Mouse (Mus musculus) kidney, adult 9 months (tissue): ENCODE measurements at regions not wholly inside any gene's neighbourhood (a gene's known extent, or its start where the extent isn't known, plus 50 kb on each side); places are given as distances from the start of the nearest gene placed in this dataset.

Experiments used
- DNase-seq: peaks from one replicate; pipeline ENCODE4 v3.0.0; 2022

DNA sequence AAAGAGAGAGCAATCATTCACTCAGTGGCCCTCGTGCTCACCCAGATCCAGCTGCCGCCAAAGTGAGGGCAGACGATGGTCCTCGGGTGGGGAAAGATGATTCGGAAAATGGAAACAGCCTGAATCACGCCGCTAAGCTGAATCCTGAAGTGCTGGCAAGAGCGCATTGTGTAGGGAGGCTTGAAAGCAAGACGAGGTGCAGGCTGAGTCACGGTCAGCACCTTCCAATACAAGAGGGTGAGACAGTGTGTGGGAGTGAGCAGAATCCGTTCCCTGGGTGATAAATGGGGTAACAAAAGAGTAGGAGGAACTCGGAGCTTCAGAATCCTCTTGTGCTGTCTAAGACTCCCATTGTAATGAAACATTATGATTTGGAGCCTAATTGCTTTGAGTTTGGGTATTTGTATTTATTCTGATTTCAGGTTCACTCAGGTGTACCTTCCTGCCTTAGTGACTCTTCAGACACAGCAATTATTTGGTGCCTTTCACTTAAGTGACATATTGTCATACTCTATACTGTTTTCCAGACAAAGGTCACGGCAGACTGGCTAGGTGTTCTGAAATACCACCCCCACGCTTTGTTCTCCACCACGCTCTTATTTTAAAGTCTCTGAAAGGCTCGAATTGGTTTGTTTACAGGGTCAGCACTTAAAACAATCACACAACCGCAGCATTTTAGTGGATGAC is 70.0 kb downstream of the Mbip start:
- no peak for DNase-seq

DNA sequence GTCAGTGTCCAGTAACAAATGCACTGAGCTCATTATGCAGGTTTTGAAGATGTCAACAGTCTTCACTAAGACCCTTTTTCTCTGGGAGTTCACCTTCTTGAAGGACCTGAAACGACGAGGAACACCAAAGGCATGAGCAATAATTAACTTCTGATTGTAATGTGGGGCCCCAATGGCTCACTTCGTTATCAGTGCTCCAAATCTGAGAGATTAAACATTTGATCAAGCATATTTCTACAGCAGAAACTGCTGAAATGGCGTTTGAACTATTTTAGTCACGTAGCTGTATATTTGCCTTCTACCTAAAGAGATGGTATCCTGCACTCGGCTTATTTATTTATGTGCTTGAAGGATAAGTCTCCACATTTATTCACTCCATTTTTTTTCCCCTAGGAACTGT is 80.6 kb downstream of the Mbip start:
- no peak for DNase-seq

DNA sequence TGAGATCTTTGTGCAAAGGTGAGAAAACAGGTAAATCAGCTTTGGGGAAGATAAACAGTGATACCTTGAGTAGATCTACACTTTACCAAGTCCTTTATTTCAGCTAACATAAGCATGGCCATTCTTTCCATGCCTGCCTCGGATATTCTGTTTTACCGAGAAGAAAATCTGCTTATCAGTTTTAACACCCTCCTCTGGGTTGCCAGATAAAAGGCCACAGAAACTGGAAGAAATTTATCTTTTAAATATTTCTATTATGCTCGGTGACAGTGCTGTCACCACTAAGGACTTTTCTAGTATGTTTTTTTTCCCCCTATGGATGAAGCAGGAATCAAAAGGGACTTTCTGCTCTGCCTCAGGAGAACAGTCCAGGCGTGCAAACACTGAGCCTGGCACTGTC is 84.2 kb downstream of the Mbip start:
- DNase-seq: no peak

DNA sequence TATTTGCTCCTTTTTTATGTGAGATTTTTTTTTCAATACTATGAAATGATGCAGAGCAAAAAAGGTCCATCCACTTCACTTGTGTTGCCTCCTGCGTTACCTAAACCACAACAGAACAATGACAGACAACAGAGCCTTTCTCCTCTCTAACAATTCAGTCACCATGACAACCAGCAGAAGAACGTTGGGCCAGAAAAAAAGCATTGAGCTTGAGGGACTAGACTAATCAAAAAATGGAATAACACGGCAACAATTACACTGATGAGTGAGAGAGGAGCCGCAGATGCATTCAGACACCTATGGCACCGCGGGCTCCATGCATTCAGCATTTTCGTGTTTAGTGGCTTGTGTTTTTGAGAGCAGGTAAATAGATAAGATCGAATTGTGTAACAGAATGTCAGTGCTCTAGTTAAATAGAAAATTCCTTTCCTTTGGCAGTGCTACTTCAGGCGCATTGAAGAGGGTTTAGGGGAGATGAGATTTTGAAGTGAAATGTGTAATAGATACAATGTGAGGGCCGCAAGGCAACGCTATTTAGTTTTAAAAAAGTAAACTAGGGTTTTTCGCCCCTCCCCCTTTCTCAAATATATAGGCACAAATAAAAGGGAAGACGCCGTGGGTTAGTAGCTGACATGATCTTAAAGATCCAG is 87.2 kb downstream of the Mbip start:
- DNase-seq: no peak

DNA sequence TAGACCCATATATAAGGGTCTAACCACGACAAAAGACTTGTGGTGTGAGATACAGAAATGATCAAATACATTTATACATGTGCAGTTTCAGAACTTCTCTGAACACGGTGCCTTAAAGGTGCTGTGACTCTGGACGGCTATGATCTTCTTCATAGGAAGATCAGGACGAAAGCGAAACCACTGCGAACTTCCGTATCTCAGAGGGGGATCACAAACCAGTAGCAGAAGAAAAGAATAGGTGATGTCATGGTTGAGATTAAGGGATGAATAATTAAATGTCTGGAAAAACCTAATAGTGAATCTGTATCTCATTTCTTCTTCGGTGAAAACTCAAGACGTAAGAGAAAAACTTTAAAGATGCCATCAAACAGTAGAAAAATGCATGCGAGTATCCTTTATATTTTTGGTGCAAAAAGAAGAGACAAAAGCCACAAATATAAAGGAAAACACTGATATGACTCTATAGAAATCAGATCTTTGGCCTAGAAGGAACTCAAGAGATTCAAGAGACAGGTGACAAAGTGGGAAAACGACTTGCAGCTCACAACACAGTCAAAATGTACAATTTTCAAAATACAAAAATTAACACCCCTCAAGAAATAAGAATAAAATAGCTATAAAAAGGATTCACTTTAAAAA is 89.3 kb downstream of the Mbip start:
- no peak for DNase-seq

DNA sequence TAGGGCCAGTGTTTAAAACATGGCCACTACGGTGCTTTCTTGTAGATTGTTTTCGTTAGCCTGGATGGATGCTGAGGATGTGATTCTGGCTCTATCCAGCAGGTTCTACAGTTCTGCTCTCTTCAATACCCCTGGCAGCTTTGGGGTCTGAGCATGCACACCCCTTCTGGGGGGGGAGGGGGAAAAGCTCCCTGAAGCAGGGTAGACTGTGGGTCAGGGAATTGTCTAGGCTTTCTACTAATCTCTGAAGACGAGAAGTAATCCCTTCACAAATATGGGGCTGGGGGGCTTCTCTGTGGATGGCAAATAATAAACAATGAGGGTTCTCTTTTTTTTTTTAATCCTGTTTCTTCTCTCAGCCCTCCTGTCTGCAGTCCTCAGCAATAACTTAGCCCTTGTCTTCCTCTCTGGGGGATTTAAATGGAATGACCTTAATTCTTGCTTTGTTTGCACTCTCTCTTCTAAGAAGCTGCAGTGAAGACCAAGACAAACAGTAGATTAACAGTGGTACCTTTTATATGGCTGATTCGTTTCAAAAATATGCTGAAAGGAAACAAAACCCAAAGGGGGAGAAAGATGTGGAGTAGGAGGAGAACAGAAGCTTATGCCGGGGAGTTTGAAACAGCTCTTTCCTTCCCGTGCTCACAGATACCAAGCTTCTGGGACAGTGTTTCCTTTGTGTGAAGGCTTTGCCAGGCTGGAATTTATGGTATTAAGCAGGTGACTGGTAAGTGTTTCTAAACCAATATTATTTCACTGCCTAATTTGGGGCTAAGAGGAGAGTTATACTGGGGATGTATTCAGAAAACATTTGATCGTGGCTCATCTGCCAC is 92.9 kb downstream of the Mbip start:
- DNase-seq: no peak

DNA sequence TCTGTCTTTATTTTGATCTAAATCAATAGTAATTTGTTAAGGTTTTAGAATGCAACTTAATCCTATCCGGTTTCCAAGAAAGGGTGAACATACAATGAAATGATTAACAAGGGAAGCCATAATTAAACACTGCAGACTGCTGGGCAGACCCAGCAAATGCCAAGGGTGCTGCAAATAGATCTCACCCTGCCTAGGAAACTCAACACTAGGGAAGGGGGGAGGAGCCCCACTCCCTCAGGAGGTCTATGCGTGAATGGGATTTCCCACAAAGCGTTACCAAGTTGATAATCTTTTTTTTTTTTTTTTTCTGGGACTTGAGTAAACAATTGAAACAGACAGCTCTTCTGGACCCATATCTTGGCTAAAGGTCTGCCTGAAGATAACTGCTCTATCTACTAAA is 95.4 kb downstream of the Mbip start:
- DNase-seq: no peak

DNA sequence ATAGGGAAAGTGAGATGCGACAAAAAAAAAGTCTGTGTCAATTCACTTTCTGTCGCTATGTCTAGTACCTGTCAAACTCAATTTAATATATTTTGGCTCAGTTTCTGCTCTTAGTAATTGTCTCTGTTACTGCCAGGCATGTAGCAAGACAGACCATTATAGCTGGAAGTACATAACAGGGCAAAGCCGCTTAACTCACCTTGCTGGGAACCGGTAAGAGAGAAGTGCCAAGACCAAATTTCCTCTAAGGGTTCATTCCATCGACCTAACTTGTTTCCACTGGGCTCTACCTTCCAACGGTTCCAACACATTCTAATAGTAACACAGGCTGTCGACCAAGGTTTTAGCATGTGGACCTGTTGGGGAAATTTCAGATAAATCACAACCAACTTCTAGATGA is 99.3 kb downstream of the Mbip start:
- no peak for DNase-seq

DNA sequence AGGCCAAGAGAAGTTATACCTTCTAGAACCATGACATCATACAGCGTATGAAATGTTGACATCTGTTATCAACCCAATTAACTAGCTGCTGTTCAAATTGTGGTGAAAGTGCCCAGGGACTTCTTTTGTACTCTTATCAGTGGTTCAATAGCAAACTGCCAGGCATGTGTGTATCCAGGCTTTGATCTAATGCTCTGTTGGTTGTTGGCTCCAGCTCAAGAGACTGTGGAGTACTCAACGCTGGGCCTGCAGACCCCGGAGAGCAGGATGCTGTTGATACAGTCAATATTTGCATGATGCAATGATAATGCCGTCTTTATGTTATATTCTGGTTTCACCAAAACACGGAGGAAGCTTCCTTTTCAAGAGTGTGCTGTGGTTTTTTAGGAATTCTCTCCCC is 102.9 kb downstream of the Mbip start:
- DNase-seq: no peak

DNA sequence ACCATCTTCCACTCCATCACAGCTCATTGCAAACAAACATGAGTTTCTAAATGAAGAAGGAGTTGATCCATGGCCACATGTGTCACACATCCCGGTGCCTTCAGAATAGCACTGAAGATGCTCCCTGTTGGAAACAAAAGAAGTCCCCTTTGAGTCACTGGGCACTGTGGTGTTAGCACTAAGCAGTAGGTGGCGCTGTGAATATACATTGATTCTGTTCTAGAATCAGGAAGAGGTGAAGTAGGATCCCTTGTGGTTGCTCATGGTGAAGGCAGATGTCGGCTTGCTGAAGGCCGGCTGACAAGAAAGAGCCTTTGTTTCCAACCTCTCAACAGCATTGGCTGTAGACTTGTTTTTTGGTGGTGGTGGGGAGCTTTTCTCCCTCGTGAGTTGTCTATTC is 104.0 kb downstream of the Mbip start:
- DNase-seq: peak; percentile 57

DNA sequence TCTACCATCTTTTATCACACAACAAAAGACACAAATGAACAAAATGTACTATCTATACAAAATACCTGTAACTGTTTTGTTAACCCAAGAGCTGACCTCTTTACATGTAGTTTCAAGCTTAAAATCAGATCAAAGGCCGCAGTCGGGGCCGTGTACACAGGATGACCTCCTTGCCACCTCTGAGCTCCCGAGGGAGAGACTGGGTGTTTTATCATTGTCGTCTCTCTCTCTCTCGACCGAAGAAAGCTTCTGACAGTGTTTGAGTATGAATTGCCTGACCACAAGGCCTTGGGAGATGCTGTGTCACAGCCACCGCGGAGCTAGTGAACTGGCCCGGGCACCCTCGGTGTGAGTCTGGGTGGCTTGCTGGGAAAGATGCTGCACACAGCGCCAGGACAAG is 105.5 kb downstream of the Mbip start:
- DNase-seq: no peak

DNA sequence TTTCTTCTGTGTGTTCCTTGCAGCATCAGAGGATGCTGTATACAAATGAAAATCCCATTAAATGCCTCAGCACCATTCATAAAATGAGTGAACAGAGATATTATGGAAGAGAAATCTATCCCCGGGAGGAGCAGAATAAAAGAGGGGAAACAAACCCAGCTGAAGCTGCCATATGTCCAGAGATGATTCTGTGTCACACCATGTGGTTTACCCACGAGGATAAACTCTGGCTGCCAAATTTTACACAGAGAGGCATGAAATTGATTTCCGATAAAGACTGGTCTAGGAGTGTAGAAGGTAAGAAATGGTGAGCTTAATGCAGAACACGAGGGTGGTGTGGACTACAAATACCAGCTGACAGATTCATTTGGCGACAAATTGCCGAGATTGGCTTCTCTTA is 111.1 kb downstream of the Mbip start:
- no peak for DNase-seq

DNA sequence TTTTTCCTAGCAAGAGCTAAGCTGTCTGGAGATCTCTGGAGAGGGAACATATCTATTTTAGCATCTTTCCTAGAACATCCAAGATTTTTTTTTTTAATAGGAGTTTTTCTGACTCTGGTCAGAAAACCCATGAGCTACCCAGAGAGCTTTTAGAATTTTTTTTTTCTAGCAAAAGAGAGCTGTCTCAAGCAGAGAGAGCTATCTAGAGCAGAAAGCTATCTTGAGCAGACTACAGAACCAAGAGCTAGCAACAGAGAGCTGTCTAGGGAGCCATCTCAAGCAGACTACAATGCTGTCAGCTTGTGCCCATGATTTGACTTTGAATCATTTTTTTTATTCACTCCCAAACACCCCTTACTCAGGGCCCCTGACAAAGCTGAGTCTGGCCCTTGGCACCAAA is 112.5 kb downstream of the Mbip start:
- DNase-seq: no peak

DNA sequence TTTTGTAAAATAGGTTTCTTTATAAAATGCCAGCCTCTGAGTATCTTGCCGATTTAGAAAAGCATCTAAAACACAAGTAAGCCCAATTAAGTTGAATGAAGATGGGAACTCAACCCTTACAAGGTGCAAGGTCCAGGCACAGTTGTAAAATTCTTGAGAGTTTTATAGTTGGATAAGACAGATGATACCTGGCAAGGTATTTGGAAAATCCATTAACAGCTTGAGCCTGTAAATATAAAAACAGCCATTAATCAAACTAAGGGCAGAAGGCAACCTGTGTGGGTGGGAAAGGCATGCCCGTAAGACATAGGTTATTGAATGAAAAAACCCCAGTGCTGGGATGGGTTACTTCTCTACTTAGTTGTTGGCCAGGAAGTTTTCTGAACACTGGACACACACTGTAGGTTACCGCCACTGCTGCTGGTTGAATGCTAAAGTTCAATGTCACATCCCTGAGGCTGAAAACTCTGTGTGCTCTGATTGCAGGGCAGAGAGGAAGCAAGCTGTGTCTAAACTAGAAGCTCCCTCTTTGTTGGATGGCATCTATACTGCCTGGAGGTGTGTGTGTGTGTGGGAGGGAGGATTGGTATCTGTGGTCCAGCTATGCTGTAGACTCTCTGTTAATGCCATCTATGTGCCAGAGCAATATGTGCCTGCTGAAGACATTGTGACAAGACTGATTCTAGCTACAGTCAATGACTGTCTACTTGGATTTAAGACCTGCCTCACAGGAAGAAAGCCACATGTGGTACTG is 121.4 kb downstream of the Mbip start:
- no peak for DNase-seq

DNA sequence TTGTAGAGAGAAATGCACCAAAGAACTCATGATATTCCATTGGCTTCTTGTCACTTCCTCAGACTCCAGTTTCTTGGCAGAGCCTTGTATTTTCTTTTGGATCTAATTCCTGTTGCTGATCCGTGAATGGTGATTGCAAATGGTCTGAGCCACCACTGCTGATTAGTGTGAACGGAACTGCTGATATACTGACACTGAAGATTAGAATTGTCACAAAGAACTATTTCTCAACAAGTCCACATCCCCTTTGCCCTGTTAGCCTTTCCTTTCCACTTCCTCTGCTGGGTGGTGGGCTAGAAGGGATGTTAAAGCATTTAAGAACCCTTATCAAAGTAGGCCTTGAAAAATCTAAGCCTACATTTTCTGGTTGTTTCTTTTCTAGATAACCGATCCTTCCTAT is 152.2 kb downstream of the Mbip start:
- DNase-seq: no peak

DNA sequence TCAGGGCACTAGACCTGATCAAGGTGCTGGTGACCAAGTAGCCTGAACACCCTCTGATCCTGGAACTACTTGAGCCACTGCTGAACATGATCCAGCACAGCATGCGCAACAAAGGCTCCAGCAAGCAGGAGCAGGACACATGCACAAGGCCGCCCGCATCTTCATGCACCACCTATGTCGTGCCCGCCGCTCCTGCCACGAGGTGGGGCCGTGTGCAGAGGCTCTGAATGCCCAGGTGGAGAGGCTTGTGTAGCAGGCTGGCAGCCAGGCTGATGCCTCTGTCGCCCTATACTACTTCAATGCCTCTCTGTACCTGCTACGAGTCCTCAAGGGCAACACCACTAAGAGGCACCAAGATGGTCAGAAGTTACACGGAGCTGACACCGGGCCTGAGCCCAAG is 156.1 kb downstream of the Mbip start:
- DNase-seq: no peak

DNA sequence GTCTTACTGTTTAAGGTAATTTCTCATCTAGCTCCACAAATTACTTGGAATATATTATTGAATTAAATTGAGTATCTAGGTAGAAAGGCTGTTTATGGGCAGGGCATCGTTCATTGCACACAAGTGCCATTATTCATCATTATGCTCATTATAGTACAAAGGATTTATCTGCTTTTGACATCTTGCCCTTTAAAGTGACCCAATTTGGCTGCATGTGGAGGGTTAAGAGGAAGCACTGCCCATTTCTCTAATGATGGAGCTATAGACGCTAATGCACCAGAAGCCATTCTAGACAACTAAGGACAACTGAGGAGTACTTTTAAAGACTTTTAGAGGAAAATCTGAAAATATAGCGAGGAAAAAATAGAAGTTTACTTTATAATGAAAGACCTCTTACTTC is 185.0 kb downstream of the Mbip start:
- no peak for DNase-seq

DNA sequence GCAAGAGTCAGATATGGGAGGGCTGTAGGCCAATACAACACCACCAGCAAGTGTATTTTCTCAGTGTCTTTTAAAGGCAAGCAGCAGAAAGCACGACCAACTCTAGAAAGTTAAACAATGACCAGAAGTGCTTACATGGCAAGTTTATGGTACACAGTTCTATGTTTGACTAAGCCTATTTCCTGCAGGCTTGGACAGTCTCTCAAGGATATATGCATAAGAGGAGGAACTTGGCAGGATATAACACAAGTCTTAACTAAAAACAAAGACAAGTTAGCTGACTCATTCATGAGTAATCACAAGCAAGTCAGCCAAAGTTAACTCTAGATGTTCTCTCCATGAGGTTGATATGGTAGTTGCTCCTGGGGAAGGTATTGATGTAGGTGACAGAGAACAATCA is 201.3 kb downstream of the Mbip start:
- DNase-seq: peak; percentile 3

DNA sequence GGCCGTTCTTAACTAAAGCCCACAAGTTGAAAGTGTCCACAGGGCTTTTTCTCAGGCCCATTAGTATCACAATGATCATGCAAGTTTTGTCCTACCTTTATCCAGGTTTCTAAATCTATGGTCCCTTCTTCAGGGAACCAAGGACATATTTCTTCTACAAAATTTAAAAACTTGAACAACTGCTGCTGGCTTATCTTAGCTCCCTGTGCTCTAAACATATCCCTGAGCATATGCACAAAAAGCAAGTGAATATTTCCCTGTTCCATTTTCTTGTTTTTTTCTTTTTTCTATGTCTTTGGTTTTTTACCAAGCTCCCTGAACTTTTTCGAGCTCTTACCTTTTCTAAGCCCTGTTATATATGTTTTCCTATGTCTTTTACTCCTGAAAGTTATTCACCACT is 201.9 kb downstream of the Mbip start:
- no peak for DNase-seq

DNA sequence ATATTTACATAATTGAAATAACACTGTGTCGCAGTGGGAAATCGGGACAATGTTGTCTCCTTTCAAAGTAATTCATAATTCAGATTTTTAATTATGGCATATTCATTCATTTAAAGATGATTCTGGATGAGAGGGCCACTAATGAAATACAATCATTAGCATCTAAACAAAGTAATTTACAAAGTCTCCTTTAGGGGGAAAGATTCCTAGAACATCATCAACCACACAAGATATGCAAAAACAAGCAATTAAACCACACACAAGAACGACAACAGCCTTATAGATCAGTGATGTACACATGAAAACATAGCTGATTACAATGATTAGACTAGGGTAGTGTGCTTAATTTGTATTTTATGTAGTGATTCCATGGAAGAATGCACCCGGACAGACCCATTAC is 231.2 kb downstream of the Mbip start:
- no peak for DNase-seq

DNA sequence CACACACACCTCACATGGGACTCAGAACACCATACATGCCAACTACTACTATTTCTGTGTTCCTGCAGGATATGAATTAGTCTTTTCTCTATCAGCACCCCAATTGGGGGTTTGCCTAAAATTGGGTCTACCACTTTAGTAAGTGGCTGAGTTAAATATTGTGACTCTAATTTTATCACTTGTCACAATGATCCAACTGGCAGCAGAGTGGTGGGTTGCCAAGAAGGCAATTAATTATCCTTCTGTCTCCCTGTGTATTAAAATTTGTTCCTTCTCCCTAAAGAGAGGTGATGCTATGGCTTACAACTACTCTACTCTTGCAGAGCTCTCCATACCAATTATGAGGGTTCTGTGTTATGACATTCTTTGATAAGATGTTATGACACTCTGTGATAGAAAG is 245.3 kb downstream of the Brms1l start:
- DNase-seq: no peak

DNA sequence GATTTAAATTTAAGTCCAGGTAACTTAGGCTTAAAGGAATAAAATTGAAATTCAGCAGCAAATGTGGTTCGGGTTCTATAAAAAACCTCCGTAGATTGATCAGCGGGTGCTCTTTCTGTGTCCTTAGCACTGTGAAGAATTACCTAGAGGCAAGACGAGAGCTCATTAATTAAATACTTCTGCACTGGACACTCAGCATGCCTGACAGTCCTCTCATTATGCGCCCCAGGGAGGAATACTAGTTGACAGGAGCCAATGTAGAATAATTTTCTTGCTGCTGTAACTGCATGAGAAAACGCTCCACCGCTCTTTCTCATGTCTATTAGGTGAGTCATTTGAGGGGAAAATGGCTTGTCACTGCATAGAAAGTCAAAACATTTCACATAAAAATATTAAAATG is 228.1 kb downstream of the Brms1l start:
- no peak for DNase-seq

DNA sequence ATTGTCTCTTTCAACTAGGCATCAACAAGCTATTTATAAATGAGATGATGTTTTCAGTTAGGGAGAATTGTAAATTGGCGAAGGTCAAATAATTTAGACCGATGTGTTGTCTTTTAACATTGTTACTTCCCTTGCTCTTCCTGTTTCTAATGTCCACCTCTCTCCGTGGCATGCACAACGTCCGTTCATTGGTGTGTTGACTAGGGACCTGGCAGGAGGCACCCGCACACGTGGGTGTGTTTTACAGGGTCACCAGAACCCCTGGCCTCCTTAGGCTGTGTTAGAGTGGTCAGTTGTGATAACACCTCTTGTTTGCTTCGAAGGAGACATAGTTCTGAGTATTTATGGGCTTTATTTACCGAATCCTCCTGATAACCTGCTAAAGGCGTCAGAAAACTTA is 222.8 kb downstream of the Brms1l start:
- DNase-seq: no peak
